Mouse (Mus musculus) thymus, adult 2 months (tissue): ENCODE measurements around the gene Angptl2.

Source experiments
- CTCF ChIP-seq: fragments of 200-500 bp; IDR thresholded peaks from 2 replicates; pipeline ENCODE4 v1.5.1; 2012; ENCODE audit warnings: mild to moderate bottlenecking, control low read depth, low read length, moderate library complexity, borderline replicate concordance; ENCODE audit not compliant: control insufficient read depth, poor library complexity, insufficient read depth; ENCODE audit errors: extremely low read depth
- POLR2A ChIP-seq: fragments of 200-500 bp; IDR thresholded peaks from 2 replicates; pipeline ENCODE4 v1.6.1; 2012; ENCODE audit warnings: mild to moderate bottlenecking, low read length, control low read depth, moderate library complexity; ENCODE audit not compliant: control insufficient read depth, poor library complexity, insufficient read depth; ENCODE audit errors: extremely low read depth

DNA sequence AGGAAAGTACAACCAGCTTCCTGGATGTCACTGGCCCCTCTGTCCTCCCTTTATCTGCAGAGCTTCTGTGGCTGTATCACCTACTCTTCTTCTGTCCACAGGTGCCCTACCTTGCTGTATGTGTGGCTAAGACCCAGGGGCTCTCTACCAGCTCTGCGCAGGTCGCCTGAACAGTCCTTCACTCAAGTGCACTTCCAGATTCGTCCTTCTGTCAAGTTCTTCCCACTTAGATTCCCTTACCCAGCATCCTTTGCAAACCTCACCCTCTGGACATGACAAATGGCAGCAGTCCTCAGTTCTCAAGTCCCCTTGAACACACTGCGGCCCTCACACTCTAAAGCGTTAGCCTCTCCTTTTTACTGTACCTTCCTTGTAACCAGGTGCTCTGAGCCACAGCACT, 65.9 kb downstream of the Angptl2 start:
- no peak for TF ChIP-seq CTCF
- TF ChIP-seq POLR2A: no peak
